Mouse (Mus musculus) brain, embryonic 14.5 days (tissue): Measurements from ENCODE around the gene Mfsd8.
"Not testable (repeated sequence)": the region's sequence is repeated elsewhere in the genome, so short reads cannot be mapped to it uniquely, and the experiment has no call there.

Experiments used
- CTCF ChIP-seq: fragments of 200-500 bp; IDR thresholded peaks from 2 replicates; pipeline ENCODE4 v1.5.1; 2012; ENCODE audit warnings: inconsistent platforms, mild to moderate bottlenecking, moderate library complexity, borderline replicate concordance; ENCODE audit not compliant: insufficient read depth, insufficient read length; ENCODE audit errors: extremely low read depth
- POLR2A ChIP-seq: fragments of 200-500 bp; IDR thresholded peaks from 2 replicates; pipeline ENCODE4 v1.6.1; 2012; ENCODE audit warnings: mild to moderate bottlenecking, inconsistent platforms, borderline replicate concordance; ENCODE audit not compliant: poor library complexity, insufficient read depth, insufficient read length, severe bottlenecking; ENCODE audit errors: extremely low read depth

- peak; percentile 52 for TF ChIP-seq CTCF
- TF ChIP-seq POLR2A, result not testable (repeated sequence)
Measured at GRCm38 (mm10) chr3:40846473-40846956, at the start of gene Mfsd8.
